9 mouse cellular contexts compared by ENCODE assay signal in genomic region chr5:121661494-121661893, GRCm38 (mm10). TPM values are rescaled to one million over a fixed set of nuclear protein-coding genes. Genes with fewer than 3 reads are reported as not detected.
DNase-seq lines count a peak whose midpoint lies in the region; ATAC-seq and TF ChIP-seq lines count a peak whose summit lies in the region.
"Had no signal": no experiment of that assay in that cellular context is flagged by ENCODE, and none has a peak within 500 bp of the region (broad histone marks: within the 10 kb centered on the region; RNA-seq: fewer than 3 reads in every experiment).

No protein-coding gene starts in this region.

- H3K9me3 ChIP-seq in embryonic facial prominence, embryonic 11.5 days (replicated peaks; ENCODE audit: control insufficient read depth, low read length): no peaks in the 10 kb centered on the region
- no peaks in the 10 kb centered on the region for H3K9me3 ChIP-seq in hindbrain, embryonic 16.5 days (ENCODE audit: control insufficient read depth, low read length)
- H3K9me3 ChIP-seq in midbrain, embryonic 16.5 days (replicated peaks; ENCODE audit: control insufficient read depth, low read length, poor library complexity, severe bottlenecking): no peaks in the 10 kb centered on the region

- TF ChIP-seq CTCF in layer of hippocampus, adult 2 months (conservative IDR thresholded peaks at IDR 0.05): no peak

- ATAC-seq in embryonic facial prominence, embryonic 11.5 days (replicated peaks; ENCODE audit: insufficient number of reproducible peaks, low FRiP score, low TSS enrichment, low read depth): no peak
- ATAC-seq in hindbrain, embryonic 16.5 days: no peak
- no peak for ATAC-seq in midbrain, embryonic 16.5 days

- peak overlapping the region; percentile 79 for H3K4me2 ChIP-seq in embryonic facial prominence, embryonic 11.5 days (ENCODE audit: low read depth, low read length)
- H3K4me2 ChIP-seq in hindbrain, embryonic 16.5 days (ENCODE audit: low read length): peak overlapping the region; percentile 86
- H3K4me2 ChIP-seq in midbrain, embryonic 16.5 days (ENCODE audit: low read length): peak overlapping the region; percentile 86

- no peaks in the 10 kb centered on the region for H3K4me1 ChIP-seq in embryonic facial prominence, embryonic 11.5 days (ENCODE audit: control insufficient read depth, insufficient read depth, low read length)
- H3K4me1 ChIP-seq in hindbrain, embryonic 16.5 days (ENCODE audit: control insufficient read depth, insufficient read depth, low read depth, low read length): peaks cover 16% of the 10 kb centered on the region
- H3K4me1 ChIP-seq in midbrain, embryonic 16.5 days (ENCODE audit: control insufficient read depth, insufficient read depth, low read length): peaks cover 18% of the 10 kb centered on the region

- 86% methylated on average over 5 of the region's 5 CpGs for WGBS in embryonic facial prominence, embryonic 11.5 days
- WGBS in hindbrain, embryonic 16.5 days: 90% methylated on average over 5 of the region's 5 CpGs
- 91% methylated on average over 5 of the region's 5 CpGs for WGBS in midbrain, embryonic 16.5 days

- H3K36me3 ChIP-seq in embryonic facial prominence, embryonic 11.5 days (replicated peaks; ENCODE audit: control insufficient read depth, insufficient read depth, low read depth, low read length): peaks cover 3% of the 10 kb centered on the region; the same call in 1 of the 2 replicates
- peaks cover 20% of the 10 kb centered on the region for H3K36me3 ChIP-seq in hindbrain, embryonic 16.5 days (ENCODE audit: control insufficient read depth, insufficient read depth, low read length)
- peaks cover 10% of the 10 kb centered on the region for H3K36me3 ChIP-seq in midbrain, embryonic 16.5 days (ENCODE audit: control insufficient read depth, insufficient read depth, low read length)

- H3K27me3 ChIP-seq in embryonic facial prominence, embryonic 11.5 days (ENCODE audit: control insufficient read depth, insufficient read depth, low read length): no peaks in the 10 kb centered on the region
- H3K27me3 ChIP-seq in hindbrain, embryonic 16.5 days (replicated peaks; ENCODE audit: control insufficient read depth, insufficient read depth, low read length): no peaks in the 10 kb centered on the region
- H3K27me3 ChIP-seq in midbrain, embryonic 16.5 days (ENCODE audit: control insufficient read depth, insufficient read depth, low read depth, low read length): no peaks in the 10 kb centered on the region

- peak overlapping the region; percentile 90; the same call in 1 of the 2 replicates for H3K9ac ChIP-seq in embryonic facial prominence, embryonic 11.5 days (replicated peaks; ENCODE audit: low read length)
- H3K9ac ChIP-seq in hindbrain, embryonic 16.5 days (ENCODE audit: low read depth, low read length): peak overlapping the region; percentile 91; the same call in 1 of the 2 replicates
- no peak overlapping the region; the same call in 1 of the 2 replicates for H3K9ac ChIP-seq in midbrain, embryonic 16.5 days (ENCODE audit: low read depth, low read length)

- no peak for DNase-seq in layer of hippocampus, adult 2 months (ENCODE audit: low spot score in 2 of 2)
- no peak for DNase-seq in layer of hippocampus, postnatal 36 days
- no peak for DNase-seq in embryonic facial prominence, embryonic 11.5 days (ENCODE audit: low spot score)
- DNase-seq in spleen, postnatal 4 days (ENCODE audit: low spot score in 2 of 2): no peak
- no peak for DNase-seq in urinary bladder, postnatal 25 days (ENCODE audit: low spot score)
- DNase-seq in testis, postnatal 10 days (ENCODE audit: low spot score): no peak
- DNase-seq: kidney, postnatal 25 days had no signal

- H3K27ac ChIP-seq in layer of hippocampus, adult 2 months: no peak overlapping the region; the same call in 1 of the 2 replicates
- no peak overlapping the region for H3K27ac ChIP-seq in embryonic facial prominence, embryonic 11.5 days (replicated peaks; ENCODE audit: low read depth, low read length)
- H3K27ac ChIP-seq in hindbrain, embryonic 16.5 days (ENCODE audit: low read depth, low read length): no peak overlapping the region
- H3K27ac ChIP-seq in midbrain, embryonic 16.5 days (ENCODE audit: low read length): no peak overlapping the region

- peak overlapping the region; percentile 69 for H3K4me3 ChIP-seq in layer of hippocampus, adult 2 months
- peak overlapping the region; percentile 94; the same call in 1 of the 2 replicates for H3K4me3 ChIP-seq in embryonic facial prominence, embryonic 11.5 days (ENCODE audit: low read depth, low read length)
- peak overlapping the region; percentile 97 for H3K4me3 ChIP-seq in hindbrain, embryonic 16.5 days (ENCODE audit: low read length)
- peak overlapping the region; percentile 95 for H3K4me3 ChIP-seq in midbrain, embryonic 16.5 days (ENCODE audit: low read depth, low read length)

RNA-seq across cellular contexts. Expression of gene Brap, which starts 1.1 kb away (rescaled TPM):
- 10 to 100 TPM; 67.8 to 68.4 TPM for total RNA-seq in layer of hippocampus, adult 2 months (2021)
- total RNA-seq in layer of hippocampus, postnatal 36 days (2021): 10 to 100 TPM; 63.6 to 65.5 TPM
- polyA plus RNA-seq in embryonic facial prominence, embryonic 11.5 days (2014; fragmentation: Nextera tagmentation; extraction: Ambion mirVana): 37.4 and 38.7 TPM in 2 replicates
- 36.1 and 42.5 TPM in 2 replicates for polyA plus RNA-seq in hindbrain, embryonic 16.5 days (2015; fragmentation: Nextera tagmentation; extraction: Ambion mirVana)
- 43.3 and 44.5 TPM in 2 replicates for polyA plus RNA-seq in midbrain, embryonic 16.5 days (2015; fragmentation: Nextera tagmentation; extraction: Ambion mirVana)

RNA-seq across cellular contexts. Expression of gene Acad10, which starts 1.2 kb away (rescaled TPM):
- 1 to 10 TPM; 4.2 to 4.3 TPM for total RNA-seq in layer of hippocampus, adult 2 months (2021)
- total RNA-seq in layer of hippocampus, postnatal 36 days (2021): 1 to 10 TPM; 3.7 to 4.1 TPM
- polyA plus RNA-seq in embryonic facial prominence, embryonic 11.5 days (2014; fragmentation: Nextera tagmentation; extraction: Ambion mirVana): 1.2 and 1.7 TPM in 2 replicates
- 1.3 and 1.4 TPM in 2 replicates for polyA plus RNA-seq in hindbrain, embryonic 16.5 days (2015; fragmentation: Nextera tagmentation; extraction: Ambion mirVana)
- polyA plus RNA-seq in midbrain, embryonic 16.5 days (2015; fragmentation: Nextera tagmentation; extraction: Ambion mirVana): 1.7 and 2.1 TPM in 2 replicates

RNA-seq across cellular contexts. Expression of gene Acad12, which starts 42.8 kb away (rescaled TPM):
- total RNA-seq in layer of hippocampus, adult 2 months (2021): 1 to 10 TPM; 5.5 to 6.8 TPM
- total RNA-seq in layer of hippocampus, postnatal 36 days (2021): 1 to 10 TPM; 6.8 to 7.8 TPM
- polyA plus RNA-seq in embryonic facial prominence, embryonic 11.5 days (2014; fragmentation: Nextera tagmentation; extraction: Ambion mirVana): 1.5 and 1.8 TPM in 2 replicates
- polyA plus RNA-seq in hindbrain, embryonic 16.5 days (2015; fragmentation: Nextera tagmentation; extraction: Ambion mirVana): 2.0 and 2.6 TPM in 2 replicates
- polyA plus RNA-seq in midbrain, embryonic 16.5 days (2015; fragmentation: Nextera tagmentation; extraction: Ambion mirVana): 1.4 and 1.9 TPM in 2 replicates

RNA-seq across cellular contexts. Expression of gene Atxn2, which starts 49.6 kb away (rescaled TPM):
- 100 to 1,000 TPM; 216 to 227 TPM for total RNA-seq in layer of hippocampus, adult 2 months (2021)
- total RNA-seq in layer of hippocampus, postnatal 36 days (2021): 100 to 1,000 TPM; 184 to 240 TPM
- 57.6 and 61.5 TPM in 2 replicates for polyA plus RNA-seq in embryonic facial prominence, embryonic 11.5 days (2014; fragmentation: Nextera tagmentation; extraction: Ambion mirVana)
- polyA plus RNA-seq in hindbrain, embryonic 16.5 days (2015; fragmentation: Nextera tagmentation; extraction: Ambion mirVana): 52.4 and 53.9 TPM in 2 replicates
- polyA plus RNA-seq in midbrain, embryonic 16.5 days (2015; fragmentation: Nextera tagmentation; extraction: Ambion mirVana): 60.1 and 65.5 TPM in 2 replicates
